Mouse (Mus musculus): ENCODE measurements around the gene 2310034G01Rik.
A peak's percentile ranks its signal among the peaks of the same experiment; 100 is the strongest.

2310034G01Rik gene

DNA sequence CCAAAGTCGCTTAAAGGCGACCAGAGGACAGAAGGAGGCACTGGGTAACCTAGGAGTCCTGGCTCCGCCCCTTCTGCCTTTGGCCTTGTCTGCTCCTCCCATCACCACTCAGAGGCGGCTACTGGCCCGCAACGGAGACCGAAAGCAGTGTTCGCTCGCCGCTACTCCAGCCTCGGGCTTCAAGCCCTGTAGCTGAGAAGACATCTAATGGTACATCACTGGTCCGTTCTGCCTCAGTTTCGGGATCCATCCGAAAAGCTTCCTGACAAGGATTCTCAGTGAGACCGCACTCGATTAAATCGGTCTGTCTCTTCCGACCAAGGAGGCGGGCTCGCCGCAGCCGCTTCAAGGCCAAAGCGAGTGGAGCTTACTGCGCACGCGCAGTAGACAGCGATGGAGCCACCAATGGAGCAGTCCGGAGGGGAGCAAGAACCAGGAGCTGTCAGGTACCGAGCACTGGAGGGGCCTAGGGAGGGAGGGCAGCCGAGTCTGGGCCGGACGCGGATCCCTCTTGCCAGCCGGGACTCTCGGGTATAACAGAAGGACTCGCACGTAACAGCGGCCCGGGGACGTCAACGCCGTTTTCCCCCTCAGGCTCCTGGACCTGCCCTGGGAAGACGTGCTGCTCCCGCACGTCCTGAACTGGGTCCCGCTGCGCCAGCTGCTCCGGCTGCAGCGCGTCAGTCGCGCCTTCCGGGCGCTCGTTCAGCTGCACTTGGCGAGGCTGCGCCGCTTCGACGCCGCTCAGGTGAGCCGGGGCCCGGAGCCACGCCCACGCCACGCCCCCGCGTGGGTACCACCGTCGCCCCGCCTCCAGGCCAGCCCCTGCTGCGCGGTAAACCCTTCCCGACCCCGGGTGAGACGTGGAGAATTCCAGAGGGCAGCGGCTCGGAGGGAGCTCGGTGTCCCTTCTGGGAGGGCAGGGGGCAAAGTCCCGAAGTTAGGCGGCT lies 21.7 kb downstream of the 2310034G01Rik start, which contains the start of gene Fbxl15:
Gene Fbxl15, plus strand, starts transcription at position 104 of the 950 bp plus-strand sequence.
- DNase-seq (ENCODE audit: low spot score) = peak; percentile 94

- no peak for DNase-seq (ENCODE audit: low spot score)
Measured at GRCm38 (mm10) chr19:46327531-46328064, 22.5 kb downstream of the 2310034G01Rik start.

DNA sequence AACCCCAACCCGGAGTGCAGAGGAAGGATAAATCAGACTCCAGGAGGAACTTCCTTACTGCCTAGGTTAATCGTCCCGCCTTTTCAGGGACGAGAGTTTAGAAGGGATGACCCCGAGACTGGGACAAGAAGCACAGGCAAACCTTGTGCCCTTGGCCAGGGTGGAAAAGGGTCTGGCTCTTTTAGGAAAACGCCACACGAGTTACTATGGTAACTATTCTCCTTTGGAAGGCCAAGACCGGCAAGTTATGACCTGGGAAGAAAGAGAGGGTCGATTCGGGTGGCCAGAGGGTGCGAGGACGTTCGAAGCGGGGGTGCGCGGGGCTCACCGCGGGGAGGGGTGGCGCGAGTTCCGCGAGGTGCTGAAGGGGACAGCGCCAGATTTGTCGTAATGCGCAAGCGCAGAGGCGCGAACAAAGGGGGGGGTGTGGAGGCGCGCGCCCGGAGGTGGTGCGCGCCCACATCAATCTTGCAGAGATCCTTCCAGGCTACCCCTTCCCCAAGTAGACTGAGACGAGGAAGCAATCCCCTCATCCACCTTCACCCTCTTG lies 23.3 kb downstream of the 2310034G01Rik start, which contains the start of gene Psd:
Gene Psd, minus strand, starts transcription at position 401 of the 550 bp plus-strand sequence.
- no peak for DNase-seq (ENCODE audit: low spot score)

- no peak for DNase-seq (ENCODE audit: low spot score)
Measured at GRCm38 (mm10) chr19:46326019-46326755, 23.9 kb downstream of the 2310034G01Rik start.

GRCm38 (mm10) chr19:46324918-46325317 lies 25.2 kb downstream of the 2310034G01Rik start:
- DNase-seq (ENCODE audit: low spot score) = no peak

- no peak for DNase-seq (ENCODE audit: low spot score)
Measured at GRCm38 (mm10) chr19:46324366-46324765, 25.7 kb downstream of the 2310034G01Rik start.

- no peak for DNase-seq (ENCODE audit: low spot score)
Measured at GRCm38 (mm10) chr19:46323716-46324115, 26.4 kb downstream of the 2310034G01Rik start.

GRCm38 (mm10) chr19:46322996-46323572 lies 27.0 kb downstream of the 2310034G01Rik start:
- DNase-seq (ENCODE audit: low spot score) = no peak

- DNase-seq (ENCODE audit: low spot score) = no peak
Measured at GRCm38 (mm10) chr19:46322144-46322995, 27.7 kb downstream of the 2310034G01Rik start.

GRCm38 (mm10) chr19:46321101-46321943 lies 28.8 kb downstream of the 2310034G01Rik start:
- no peak for DNase-seq (ENCODE audit: low spot score)

DNA sequence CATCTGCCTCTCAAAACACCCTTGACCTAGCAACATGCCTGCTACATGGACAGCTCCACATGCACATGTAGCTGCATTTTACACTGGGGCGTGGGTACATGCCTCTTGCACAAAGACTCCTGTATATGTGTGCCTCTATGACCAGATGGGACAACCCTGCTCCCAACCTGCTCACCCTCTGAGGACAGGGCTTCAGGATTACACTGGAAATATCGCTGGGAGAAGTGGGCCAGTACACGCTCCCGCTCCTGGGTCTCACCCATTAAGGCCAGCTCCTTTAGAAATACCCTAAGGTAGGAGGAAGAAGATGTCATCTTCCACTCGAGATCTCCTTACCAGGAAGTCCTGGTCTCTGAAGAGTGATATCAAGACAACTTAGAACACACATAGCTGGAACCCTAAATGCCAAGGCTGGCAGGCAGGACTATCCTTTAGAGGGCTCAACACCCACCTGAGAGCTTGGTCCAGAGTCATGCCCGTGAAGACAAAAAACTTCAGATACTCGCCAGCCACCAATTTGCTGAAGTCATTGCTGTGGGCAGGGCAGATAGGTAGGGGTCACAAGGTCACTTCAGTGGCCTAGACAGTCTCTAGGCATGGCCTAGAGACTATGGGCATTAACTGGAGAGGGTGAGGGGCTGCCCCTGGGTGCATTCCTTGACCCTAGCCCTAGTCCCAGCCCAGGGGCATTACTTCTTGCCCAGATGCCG lies 29.9 kb downstream of the 2310034G01Rik start:
- DNase-seq (ENCODE audit: low spot score) = no peak

DNA sequence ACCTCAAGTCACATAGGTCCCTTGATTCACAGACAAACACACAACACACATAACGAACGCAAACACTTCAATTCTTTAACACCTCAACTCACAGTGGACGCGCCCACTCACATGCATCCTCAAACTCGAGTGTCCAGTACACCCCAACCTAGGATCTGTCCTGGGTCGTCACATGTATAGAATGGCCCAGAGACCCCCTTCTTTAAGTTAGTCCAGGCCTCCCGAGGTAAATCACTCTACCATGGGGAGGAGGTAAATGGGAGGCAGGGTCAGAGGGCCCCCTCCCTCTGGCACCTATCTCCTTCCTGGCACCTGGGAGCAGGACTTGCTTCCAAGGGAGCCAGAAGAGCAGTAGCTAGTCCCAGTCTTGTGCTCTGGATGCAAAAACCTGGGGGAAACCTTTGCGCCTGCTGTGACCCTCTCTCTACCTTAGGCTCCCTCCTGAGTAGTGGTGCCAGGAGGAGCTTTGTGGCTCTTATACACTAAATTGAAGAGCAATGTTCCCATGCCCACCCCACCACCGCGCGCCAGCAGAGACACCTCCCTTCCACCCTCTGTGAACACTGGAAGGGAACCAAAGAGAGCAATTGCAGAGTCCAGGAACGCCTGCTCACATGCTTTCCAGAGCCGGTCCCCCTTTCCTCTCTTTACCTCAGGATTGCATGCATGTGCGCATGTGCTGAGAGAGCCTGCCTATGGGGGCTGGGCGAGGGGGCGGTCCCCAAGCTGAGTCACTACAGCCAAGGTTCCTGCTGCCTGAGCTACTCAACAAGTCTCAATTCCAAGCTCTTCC lies 31.3 kb downstream of the 2310034G01Rik start:
- peak; percentile 56 for DNase-seq (ENCODE audit: low spot score)

DNA sequence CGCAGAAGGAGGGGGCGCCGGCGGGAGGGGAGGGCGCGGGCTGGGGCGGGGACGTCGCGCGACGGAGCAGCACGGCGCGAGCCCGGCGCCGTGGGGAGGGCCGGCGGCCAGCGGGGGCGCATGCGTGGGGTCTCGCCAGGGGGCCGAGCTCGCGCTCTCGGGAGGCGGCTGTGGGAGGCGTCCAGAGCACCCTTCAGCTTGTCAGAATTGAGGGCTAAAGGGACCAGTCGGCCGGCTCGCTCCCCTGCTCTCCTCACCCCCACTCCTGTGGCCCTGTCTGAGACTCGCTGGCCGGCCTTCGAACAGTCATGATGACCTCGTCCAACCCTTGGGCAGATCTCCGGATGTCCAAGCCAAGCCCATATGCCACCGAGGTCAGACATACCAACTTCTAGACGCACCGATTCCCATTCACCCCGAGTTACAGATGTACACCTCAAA lies 32.1 kb downstream of the 2310034G01Rik start:
- no peak for DNase-seq (ENCODE audit: low spot score)

- no peak for DNase-seq (ENCODE audit: low spot score)
Measured at GRCm38 (mm10) chr19:46317546-46317885, 32.6 kb downstream of the 2310034G01Rik start.

DNA sequence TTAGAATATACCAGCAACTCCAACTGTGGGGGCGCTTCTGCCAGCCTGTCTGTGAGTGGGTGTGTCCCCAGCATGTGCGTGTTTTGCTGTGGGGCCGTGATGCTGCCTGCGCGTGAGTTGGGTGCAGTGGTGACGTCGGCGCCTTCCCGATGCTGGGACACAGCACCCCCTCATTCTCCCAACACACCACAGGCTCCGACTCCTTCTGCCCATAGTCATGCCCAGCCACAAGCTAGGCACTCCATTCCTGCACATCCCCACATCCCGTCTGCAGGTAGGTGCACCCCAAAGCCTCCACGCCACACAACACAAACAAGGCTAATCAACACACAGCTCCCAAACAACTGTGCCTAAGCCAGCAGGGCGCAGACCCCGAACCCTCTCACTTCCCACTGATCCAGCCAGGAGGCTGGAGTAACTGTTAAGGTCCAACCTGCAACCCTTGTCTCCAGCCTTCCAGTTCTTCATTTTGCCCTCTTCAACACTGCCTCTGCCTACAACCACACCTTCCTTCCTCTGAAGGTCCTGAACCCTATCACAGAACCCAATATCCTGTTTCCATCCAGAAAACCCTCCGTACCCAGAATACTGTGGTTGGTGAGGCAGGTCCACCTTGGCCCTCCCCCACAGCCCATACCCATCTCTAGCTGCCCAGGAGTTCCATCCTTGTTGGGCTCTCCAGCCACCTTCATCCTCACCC lies 33.1 kb downstream of the 2310034G01Rik start:
- no peak for DNase-seq (ENCODE audit: low spot score)

DNA sequence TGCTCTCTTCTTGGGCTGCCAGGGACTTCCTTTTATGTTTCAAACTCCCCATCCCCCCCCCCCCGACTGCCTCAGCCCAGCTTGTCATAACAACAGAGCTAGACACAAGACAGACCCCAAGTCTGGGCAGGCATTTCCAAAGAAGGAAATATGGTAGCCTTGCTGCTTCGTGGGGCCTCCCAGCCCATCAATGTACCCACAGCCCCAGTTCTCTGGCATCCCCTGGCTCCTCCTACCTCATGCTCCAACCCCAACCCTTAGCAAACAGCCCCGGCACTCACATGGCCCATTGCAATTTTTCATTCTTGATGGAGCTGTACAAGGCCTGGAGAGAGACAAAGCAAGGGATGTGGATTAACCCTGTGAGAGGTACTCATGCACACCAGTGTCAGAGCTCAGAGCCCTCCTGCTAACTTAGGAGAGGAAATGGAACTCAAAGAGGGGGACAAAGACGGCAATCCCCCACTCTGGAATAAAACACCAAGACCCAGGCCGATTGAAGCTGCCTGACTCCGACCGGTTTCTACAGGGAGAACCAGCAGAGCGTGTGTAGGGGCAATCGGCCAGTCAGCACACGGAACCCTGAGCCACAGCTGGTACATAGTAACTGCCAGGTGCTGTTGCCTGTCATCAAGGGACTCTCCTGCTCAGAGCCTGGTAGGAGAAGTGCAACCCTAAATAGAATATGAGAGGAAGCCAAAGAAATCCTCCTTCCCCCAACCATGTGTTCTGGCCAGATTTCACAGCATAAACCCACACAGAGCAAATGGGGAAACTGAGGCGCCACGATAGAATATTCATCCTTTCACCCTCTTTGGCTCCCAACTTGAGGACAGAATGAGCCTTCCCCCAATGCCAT lies 34.1 kb downstream of the 2310034G01Rik start:
- no peak for DNase-seq (ENCODE audit: low spot score)
